Mouse (Mus musculus) kidney, postnatal 25 days (tissue): ENCODE results near the gene Lgals3bp.

Experiments
- DNase-seq, 2 experiments: peaks; one replicate each; pipeline ENCODE4 v3.0.0; 2021; ENCODE audit warnings: mixed read lengths in 2 of 2

The Lgals3bp gene

GRCm38 (mm10) chr11:118360907-118361341 is 41.0 kb downstream of the Lgals3bp start:
- peak in 1 of 2 experiments; percentile 54 for DNase-seq

- peak in 1 of 2 experiments; percentile 38 for DNase-seq
Observed at GRCm38 (mm10) chr11:118360491-118360890, 41.4 kb downstream of the Lgals3bp start.

GRCm38 (mm10) chr11:118355640-118356039 is 46.3 kb downstream of the Lgals3bp start, which contains the start of gene Timp2:
Gene Timp2, minus strand, starts transcription at chr11:118355740.
- no peak for DNase-seq

GRCm38 (mm10) chr11:118355205-118355604 is 46.7 kb downstream of the Lgals3bp start:
- peak; percentile 83 to 86 for DNase-seq

GRCm38 (mm10) chr11:118354636-118355191 is 47.2 kb downstream of the Lgals3bp start:
- DNase-seq, result peak in 1 of 2 experiments; percentile 29

GRCm38 (mm10) chr11:118349494-118349893 is 52.4 kb downstream of the Lgals3bp start:
- no peak for DNase-seq

- DNase-seq, result peak; percentile 76
Observed at GRCm38 (mm10) chr11:118348877-118349276, 53.0 kb downstream of the Lgals3bp start.

- no peak for DNase-seq
Observed at GRCm38 (mm10) chr11:118348419-118348818, 53.5 kb downstream of the Lgals3bp start.

- DNase-seq, result no peak
Observed at GRCm38 (mm10) chr11:118347911-118348310, 54.0 kb downstream of the Lgals3bp start.

- DNase-seq, result no peak
Observed at GRCm38 (mm10) chr11:118347391-118347790, 54.5 kb downstream of the Lgals3bp start.

- no peak for DNase-seq
Observed at GRCm38 (mm10) chr11:118346395-118347096, 55.3 kb downstream of the Lgals3bp start.

GRCm38 (mm10) chr11:118345693-118346092 is 56.2 kb downstream of the Lgals3bp start:
- peak; percentile 29 to 58 for DNase-seq

GRCm38 (mm10) chr11:118343629-118344028 is 58.3 kb downstream of the Lgals3bp start:
- DNase-seq, result no peak
